Mouse (Mus musculus): ENCODE measurements around the gene Fam198b. TPM values are rescaled to one million over a fixed set of nuclear protein-coding genes. Genes with fewer than 3 reads are reported as not detected.
"Not testable (repeated sequence)": the region's sequence is repeated elsewhere in the genome, so short reads cannot be mapped to it uniquely, and the experiment has no call there.

Gene Fam198b
- polyA plus RNA-seq, 1 experiment from 2014 or later, result 44.4 TPM

DNA sequence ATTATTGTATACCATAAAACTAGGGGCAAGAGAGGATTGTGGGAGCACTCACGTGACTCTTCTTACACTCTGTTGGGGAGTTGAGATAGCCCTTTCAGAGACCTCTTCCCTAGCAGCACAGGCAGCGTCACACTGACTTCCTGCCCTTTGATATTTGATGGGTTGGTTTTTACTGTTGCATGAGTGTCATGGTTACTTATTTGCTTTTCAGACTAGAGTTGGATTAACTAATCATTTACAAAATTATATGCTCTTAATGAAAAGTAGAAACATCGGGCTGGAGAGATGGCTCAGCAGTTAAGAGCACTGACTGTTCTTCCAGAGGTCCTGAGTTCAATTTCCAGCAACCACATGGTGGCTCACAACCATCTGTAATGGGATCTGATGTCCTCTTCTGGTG, 85.2 kb downstream of the Fam198b start:
- H3K27me3 ChIP-seq (ENCODE audit: control insufficient read depth, insufficient read depth, low read length); H3K9me3 ChIP-seq (replicated peaks; ENCODE audit: control insufficient read depth, low read length); H3K27ac ChIP-seq (ENCODE audit: low read depth, low read length); H3K9ac ChIP-seq (ENCODE audit: low read depth, low read length); H3K36me3 ChIP-seq (ENCODE audit: control insufficient read depth, insufficient read depth, low read length); ATAC-seq (replicated peaks; ENCODE audit: insufficient number of reproducible peaks, low FRiP score, low TSS enrichment); H3K4me2 ChIP-seq; H3K4me3 ChIP-seq (ENCODE audit: low read depth, low read length): not testable (repeated sequence)
- WGBS (ENCODE audit: insufficient replicate concordance), result 83% methylated on average over 3 of the region's 3 CpGs
- peaks cover 20% of the 10 kb centered on the region for H3K4me1 ChIP-seq (ENCODE audit: control insufficient read depth, insufficient read depth, low read length)

DNA sequence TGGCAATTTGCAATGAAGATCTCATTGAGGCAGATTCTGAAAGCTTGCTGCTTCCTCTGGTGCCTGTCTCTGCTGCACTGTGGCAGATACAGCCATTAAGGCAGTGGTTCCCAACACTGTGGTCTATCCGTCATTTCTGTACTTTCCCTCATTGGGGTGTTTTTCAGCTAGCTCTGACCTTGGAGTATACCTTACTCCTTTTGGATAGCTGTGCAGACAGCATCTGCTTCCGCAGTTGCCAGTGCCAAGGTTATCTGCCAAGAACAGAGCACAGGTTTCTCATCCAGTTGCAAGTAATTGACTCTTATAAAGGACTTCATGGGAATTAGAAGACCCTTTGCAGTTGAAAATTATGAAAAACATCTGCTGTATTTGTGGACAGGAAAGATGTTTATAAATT, 85.7 kb downstream of the Fam198b start:
- ATAC-seq (replicated peaks; ENCODE audit: insufficient number of reproducible peaks, low FRiP score, low TSS enrichment), result no peak
- Histone ChIP-seq H3K27ac (ENCODE audit: low read depth, low read length) (no peak overlapping the region), H3K36me3 (ENCODE audit: control insufficient read depth, insufficient read depth, low read length) (no peaks in the 10 kb centered on the region), H3K27me3 (ENCODE audit: control insufficient read depth, insufficient read depth, low read length) (no peaks in the 10 kb centered on the region), H3K4me2 (no peak overlapping the region), H3K4me3 (ENCODE audit: low read depth, low read length) (no peak overlapping the region), H3K9me3 (replicated peaks; ENCODE audit: control insufficient read depth, low read length) (no peaks in the 10 kb centered on the region), H3K4me1 (ENCODE audit: control insufficient read depth, insufficient read depth, low read length) (peaks cover 20% of the 10 kb centered on the region), H3K9ac (ENCODE audit: low read depth, low read length) (no peak overlapping the region)
- WGBS (ENCODE audit: insufficient replicate concordance), result 52% methylated on average over 2 of the region's 2 CpGs

DNA sequence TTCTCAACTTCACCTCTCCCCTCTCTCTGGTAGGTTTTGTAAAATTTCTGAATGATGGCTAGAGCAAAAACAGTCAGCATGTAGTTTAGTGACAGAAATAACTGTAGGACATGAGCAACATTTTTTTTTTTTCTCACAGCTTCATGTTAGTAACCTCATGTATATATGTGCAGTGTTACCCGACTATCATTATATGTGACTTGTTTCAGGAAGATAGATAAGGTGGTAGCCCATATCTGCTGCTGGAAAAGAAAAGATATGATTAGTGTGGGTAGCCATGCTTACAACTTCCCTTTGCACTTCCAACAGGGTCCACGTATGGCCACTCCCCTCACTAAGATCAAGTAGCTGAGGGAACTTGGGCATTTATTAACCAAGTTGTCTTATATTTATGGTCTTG, 86.2 kb downstream of the Fam198b start:
- H3K9me3 ChIP-seq (replicated peaks; ENCODE audit: control insufficient read depth, low read length), result no peaks in the 10 kb centered on the region
- H3K36me3 ChIP-seq (ENCODE audit: control insufficient read depth, insufficient read depth, low read length), result no peaks in the 10 kb centered on the region
- WGBS (ENCODE audit: insufficient replicate concordance), result 43% methylated on average over 2 of the region's 2 CpGs
- ATAC-seq (replicated peaks; ENCODE audit: insufficient number of reproducible peaks, low FRiP score, low TSS enrichment), result no peak
- no peak overlapping the region for H3K4me2 ChIP-seq
- H3K27ac ChIP-seq (ENCODE audit: low read depth, low read length), result no peak overlapping the region
- H3K9ac ChIP-seq (ENCODE audit: low read depth, low read length), result no peak overlapping the region
- H3K4me3 ChIP-seq (ENCODE audit: low read depth, low read length), result no peak overlapping the region
- no peaks in the 10 kb centered on the region for H3K27me3 ChIP-seq (ENCODE audit: control insufficient read depth, insufficient read depth, low read length)
- peaks cover 20% of the 10 kb centered on the region for H3K4me1 ChIP-seq (ENCODE audit: control insufficient read depth, insufficient read depth, low read length)

DNA sequence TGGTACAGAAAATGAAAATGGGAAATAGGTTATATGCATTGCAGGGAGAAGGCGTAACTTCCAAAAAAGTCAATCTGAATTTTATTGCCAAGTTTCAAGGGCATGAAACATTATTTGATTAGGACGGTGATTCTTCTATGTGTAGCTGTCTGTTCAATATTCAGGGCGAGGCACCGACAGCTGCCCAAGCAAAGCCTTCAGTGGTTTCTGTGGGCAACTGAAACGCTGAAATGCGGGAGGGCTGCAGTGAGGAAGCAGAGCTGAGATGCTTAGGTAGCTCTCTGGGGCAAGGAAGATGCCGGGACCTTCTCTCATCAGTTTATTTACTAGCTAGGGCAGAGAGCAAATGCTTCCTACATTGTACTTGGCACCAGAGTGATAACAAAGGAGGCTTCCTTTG, 87.2 kb downstream of the Fam198b start:
- Histone ChIP-seq H3K36me3 (ENCODE audit: control insufficient read depth, insufficient read depth, low read length) (no peaks in the 10 kb centered on the region), H3K9ac (ENCODE audit: low read depth, low read length) (no peak overlapping the region), H3K27ac (ENCODE audit: low read depth, low read length) (no peak overlapping the region), H3K4me2 (no peak overlapping the region), H3K27me3 (ENCODE audit: control insufficient read depth, insufficient read depth, low read length) (no peaks in the 10 kb centered on the region), H3K4me1 (ENCODE audit: control insufficient read depth, insufficient read depth, low read length) (peaks cover 19% of the 10 kb centered on the region), H3K9me3 (replicated peaks; ENCODE audit: control insufficient read depth, low read length) (no peaks in the 10 kb centered on the region), H3K4me3 (ENCODE audit: low read depth, low read length) (no peak overlapping the region)
- WGBS (ENCODE audit: insufficient replicate concordance), result 68% methylated on average over 7 of the region's 7 CpGs
- no peak for ATAC-seq (replicated peaks; ENCODE audit: insufficient number of reproducible peaks, low FRiP score, low TSS enrichment)

DNA sequence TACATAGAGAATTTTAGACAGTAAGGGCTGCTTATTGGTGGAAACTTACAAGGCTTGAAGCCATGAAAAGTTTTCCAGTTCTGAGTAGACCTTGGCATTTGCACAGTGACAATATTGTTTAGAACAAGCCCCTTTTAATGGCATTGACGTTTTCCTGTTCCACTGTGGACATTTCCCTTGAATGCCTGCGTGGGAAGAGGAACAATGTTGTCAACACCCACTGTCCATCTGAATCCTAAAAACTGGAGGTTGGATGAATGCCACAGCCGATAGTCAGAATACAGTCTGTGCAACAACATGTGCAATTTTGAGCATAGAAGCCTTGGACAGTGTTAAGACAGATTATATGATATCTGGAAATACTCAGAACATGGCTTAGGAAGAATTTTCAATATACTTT, 92.5 kb downstream of the Fam198b start:
- Histone ChIP-seq H3K27ac (ENCODE audit: low read depth, low read length) (0 out of 2 replicates have a peak overlapping the region, but pooled peaks have one; percentile 1), H3K4me1 (ENCODE audit: control insufficient read depth, insufficient read depth, low read length) (peaks cover 13% of the 10 kb centered on the region; the same call in 1 of the 2 replicates), H3K27me3 (ENCODE audit: control insufficient read depth, insufficient read depth, low read length) (no peaks in the 10 kb centered on the region)

DNA sequence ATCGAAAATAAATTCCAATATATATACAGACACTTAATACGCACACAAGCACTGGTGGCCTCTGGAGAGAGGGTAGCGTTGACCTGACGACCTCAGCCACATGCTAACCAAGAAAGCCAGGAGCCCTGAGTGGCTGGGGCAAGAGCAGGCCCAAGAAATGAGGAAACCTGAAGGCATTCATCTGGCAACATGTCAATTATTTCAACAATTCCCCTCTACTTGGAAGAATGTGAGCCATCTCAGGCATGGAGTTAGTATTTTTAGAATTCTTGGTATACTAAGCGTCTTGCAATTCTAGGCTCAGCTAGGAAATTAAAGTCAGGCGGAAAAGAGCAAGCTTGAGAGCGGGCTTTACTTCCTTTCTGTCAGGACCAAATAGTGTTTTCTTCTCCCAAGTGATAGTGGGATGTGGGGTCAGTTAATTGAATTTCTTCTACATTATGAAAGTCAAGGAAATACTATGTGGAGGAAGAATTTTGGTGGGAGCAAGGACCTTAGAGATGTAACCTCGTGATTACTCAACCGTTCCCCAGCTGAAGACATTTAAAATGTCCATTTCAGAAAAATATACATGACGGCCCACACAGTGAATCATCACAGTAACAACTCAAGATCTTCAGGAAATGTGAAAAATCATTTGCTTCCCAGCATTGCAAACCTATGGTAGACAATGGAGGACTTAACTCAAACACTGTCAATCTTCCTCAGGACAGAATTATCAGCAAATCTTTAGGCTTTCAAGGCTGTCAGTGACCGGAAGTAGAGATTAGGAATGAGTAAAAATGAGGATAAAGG, 93.5 kb downstream of the Fam198b start:
- Histone ChIP-seq H3K4me1 (ENCODE audit: control insufficient read depth, insufficient read depth, low read length) (peaks cover 13% of the 10 kb centered on the region; the same call in 1 of the 2 replicates), H3K27me3 (ENCODE audit: control insufficient read depth, insufficient read depth, low read length) (no peaks in the 10 kb centered on the region), H3K27ac (ENCODE audit: low read depth, low read length) (peak overlapping the region; percentile 58; the same call in 1 of the 2 replicates), H3K9me3 (replicated peaks; ENCODE audit: control insufficient read depth, low read length) (no peaks in the 10 kb centered on the region), H3K4me2 (no peak overlapping the region), H3K9ac (ENCODE audit: low read depth, low read length) (no peak overlapping the region), H3K4me3 (ENCODE audit: low read depth, low read length) (no peak overlapping the region), H3K36me3 (ENCODE audit: control insufficient read depth, insufficient read depth, low read length) (no peaks in the 10 kb centered on the region)
- ATAC-seq (replicated peaks; ENCODE audit: insufficient number of reproducible peaks, low FRiP score, low TSS enrichment), result no peak
- WGBS (ENCODE audit: insufficient replicate concordance), result 58% methylated on average over 11 of the region's 11 CpGs

More for the DNA sequence above, 92.5 kb downstream of the Fam198b start:
- ATAC-seq (replicated peaks; ENCODE audit: insufficient number of reproducible peaks, low FRiP score, low TSS enrichment), result no peak
- Histone ChIP-seq H3K4me2 (no peak overlapping the region), H3K36me3 (ENCODE audit: control insufficient read depth, insufficient read depth, low read length) (no peaks in the 10 kb centered on the region), H3K4me3 (ENCODE audit: low read depth, low read length) (no peak overlapping the region), H3K9me3 (replicated peaks; ENCODE audit: control insufficient read depth, low read length) (no peaks in the 10 kb centered on the region), H3K9ac (ENCODE audit: low read depth, low read length) (no peak overlapping the region)
- WGBS (ENCODE audit: insufficient replicate concordance), result 40% methylated on average over 3 of the region's 3 CpGs

DNA sequence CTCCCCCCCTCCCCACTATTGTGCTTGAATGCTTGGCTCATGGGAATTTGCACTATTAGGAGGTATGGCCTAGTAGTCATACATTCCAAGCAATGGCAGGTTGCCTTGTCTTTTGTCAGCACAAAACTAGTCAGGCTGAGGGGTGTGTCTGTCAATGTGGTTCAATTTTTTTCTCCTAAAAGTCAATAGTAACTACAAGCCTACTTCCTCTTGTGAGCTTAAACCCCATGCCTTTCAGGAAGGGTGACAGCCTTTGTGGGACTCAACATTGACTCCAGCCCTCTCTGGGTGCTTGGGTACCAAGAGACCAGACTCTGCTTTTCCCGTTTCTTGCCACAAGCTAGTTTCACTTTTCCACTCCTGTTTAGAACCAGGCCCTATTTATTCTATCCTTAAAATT, 96.4 kb downstream of the Fam198b start:
- Histone ChIP-seq H3K27me3 (ENCODE audit: control insufficient read depth, insufficient read depth, low read length) (no peaks in the 10 kb centered on the region), H3K4me3 (ENCODE audit: low read depth, low read length) (no peak overlapping the region), H3K36me3 (ENCODE audit: control insufficient read depth, insufficient read depth, low read length) (no peaks in the 10 kb centered on the region), H3K9ac (ENCODE audit: low read depth, low read length) (no peak overlapping the region), H3K4me1 (ENCODE audit: control insufficient read depth, insufficient read depth, low read length) (peaks cover 22% of the 10 kb centered on the region), H3K4me2 (no peak overlapping the region), H3K9me3 (replicated peaks; ENCODE audit: control insufficient read depth, low read length) (no peaks in the 10 kb centered on the region), H3K27ac (ENCODE audit: low read depth, low read length) (no peak overlapping the region)
- no peak for ATAC-seq (replicated peaks; ENCODE audit: insufficient number of reproducible peaks, low FRiP score, low TSS enrichment)
- 83% methylated on average over 1 of the region's 1 CpGs for WGBS (ENCODE audit: insufficient replicate concordance)

DNA sequence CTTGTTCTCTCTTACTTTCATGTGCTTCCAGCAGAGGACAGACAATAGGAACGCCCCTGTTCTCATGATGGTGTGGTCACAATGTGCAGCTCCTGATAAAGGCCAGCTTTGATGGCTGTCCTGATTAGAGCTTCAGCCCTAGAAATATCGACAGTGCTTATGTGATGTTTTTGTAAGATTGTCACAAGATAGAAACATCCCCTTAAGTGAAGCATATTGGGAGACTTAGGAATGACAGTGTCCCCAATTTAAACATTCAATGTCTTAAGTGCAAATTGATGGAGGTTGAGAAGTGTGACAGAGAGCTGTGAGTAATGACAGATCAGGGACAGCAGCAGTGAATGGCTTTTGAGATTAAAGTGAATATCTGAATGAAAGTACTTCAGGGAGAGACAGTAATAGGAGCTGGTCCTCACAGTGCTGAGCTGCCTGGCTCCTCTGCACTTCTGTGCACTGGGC, 99.7 kb downstream of the Fam198b start:
- Histone ChIP-seq H3K27me3 (ENCODE audit: control insufficient read depth, insufficient read depth, low read length) (no peaks in the 10 kb centered on the region), H3K9me3 (replicated peaks; ENCODE audit: control insufficient read depth, low read length) (no peaks in the 10 kb centered on the region), H3K9ac (ENCODE audit: low read depth, low read length) (0 out of 2 replicates have a peak overlapping the region, but pooled peaks have one; percentile 43), H3K36me3 (ENCODE audit: control insufficient read depth, insufficient read depth, low read length) (no peaks in the 10 kb centered on the region), H3K4me2 (peak overlapping the region; percentile 14; the same call in 1 of the 2 replicates), H3K27ac (ENCODE audit: low read depth, low read length) (peak overlapping the region; percentile 71), H3K4me3 (ENCODE audit: low read depth, low read length) (no peak overlapping the region), H3K4me1 (ENCODE audit: control insufficient read depth, insufficient read depth, low read length) (peaks cover 9% of the 10 kb centered on the region)
- WGBS (ENCODE audit: insufficient replicate concordance), result 28% methylated on average over 2 of the region's 2 CpGs
- ATAC-seq (replicated peaks; ENCODE audit: insufficient number of reproducible peaks, low FRiP score, low TSS enrichment), result peak; percentile 82

DNA sequence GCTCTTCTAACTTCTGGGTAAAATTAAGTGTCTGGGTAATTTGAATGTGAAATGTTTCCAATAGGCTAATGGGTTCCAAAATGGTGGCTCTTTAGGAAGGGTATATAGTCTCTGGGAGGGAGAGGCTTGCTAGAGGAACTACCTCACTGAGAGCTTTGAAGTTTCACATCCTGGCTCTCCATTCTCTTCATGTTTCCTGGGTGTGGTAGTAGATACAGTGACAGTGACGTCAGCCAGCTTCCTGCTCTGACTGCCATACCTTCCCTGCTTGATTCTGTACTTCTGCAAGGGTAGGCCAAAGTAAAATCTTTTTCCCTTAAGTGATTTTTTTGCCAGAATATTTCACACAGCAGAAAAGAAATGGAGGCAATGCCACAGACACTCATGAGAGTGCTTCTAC, 100.2 kb downstream of the Fam198b start:
- Histone ChIP-seq H3K27ac (ENCODE audit: low read depth, low read length) (peak overlapping the region; percentile 71), H3K27me3 (ENCODE audit: control insufficient read depth, insufficient read depth, low read length) (no peaks in the 10 kb centered on the region), H3K4me3 (ENCODE audit: low read depth, low read length) (no peak overlapping the region), H3K4me2 (no peak overlapping the region), H3K9ac (ENCODE audit: low read depth, low read length) (0 out of 2 replicates have a peak overlapping the region, but pooled peaks have one; percentile 43), H3K36me3 (ENCODE audit: control insufficient read depth, insufficient read depth, low read length) (no peaks in the 10 kb centered on the region), H3K9me3 (replicated peaks; ENCODE audit: control insufficient read depth, low read length) (no peaks in the 10 kb centered on the region), H3K4me1 (ENCODE audit: control insufficient read depth, insufficient read depth, low read length) (peaks cover 9% of the 10 kb centered on the region)
- ATAC-seq (replicated peaks; ENCODE audit: insufficient number of reproducible peaks, low FRiP score, low TSS enrichment), result peak; percentile 65
- 24% methylated on average over 1 of the region's 1 CpGs for WGBS (ENCODE audit: insufficient replicate concordance)

All from heart, embryonic 11.5 days (tissue).